Mouse (Mus musculus) limb, embryonic 14.5 days (tissue): ENCODE data around the gene Myo9a. TPM values are rescaled to one million over a fixed set of nuclear protein-coding genes. Genes with fewer than 3 reads are reported as not detected.
A peak's percentile ranks its signal among the peaks of the same experiment; 100 is the strongest.

Source experiments
- ATAC-seq: fragments of 200-750 bp; cut with Nextera tagmentation; 2 replicates; pipeline ENCODE4 v1.8.0; 2017; ENCODE audit warnings: low read depth, moderate number of reproducible peaks, moderate TSS enrichment; ENCODE audit not compliant: low FRiP score
- DNase-seq: peaks from one replicate; pipeline ENCODE4 v3.0.0-alpha.2; 2015; ENCODE audit warnings: low spot score
- H3K27ac ChIP-seq: fragments of 300-500 bp; sonication (generic); replicated peaks from 2 replicates; pipeline ENCODE4 v1.5.1; 2014; ENCODE audit warnings: low read depth, mild to moderate bottlenecking, low read length, moderate library complexity, mixed read lengths
- H3K27me3 ChIP-seq: fragments of 300-500 bp; sonication (generic); 2 replicates; pipeline ENCODE4 v1.6.1; 2014; ENCODE audit warnings: low read length, mixed read lengths; ENCODE audit not compliant: control insufficient read depth, insufficient read depth
- H3K36me3 ChIP-seq: fragments of 300-500 bp; sonication (generic); 2 replicates; pipeline ENCODE4 v1.6.1; 2014; ENCODE audit warnings: mild to moderate bottlenecking, low read length, moderate library complexity, mixed read lengths; ENCODE audit not compliant: control insufficient read depth, insufficient read depth
- H3K4me1 ChIP-seq: fragments of 300-500 bp; sonication (generic); 2 replicates; pipeline ENCODE4 v1.6.1; 2014; ENCODE audit warnings: antibody characterized with exemption, low read length, mixed read lengths; ENCODE audit not compliant: control insufficient read depth, insufficient read depth
- H3K4me2 ChIP-seq: fragments of 300-500 bp; sonication (generic); replicated peaks from 2 replicates; pipeline ENCODE4 v1.6.1; 2014; ENCODE audit warnings: low read depth, mild to moderate bottlenecking, low read length, moderate library complexity; ENCODE audit not compliant: severe bottlenecking
- H3K4me3 ChIP-seq: fragments of 300-500 bp; sonication (generic); replicated peaks from 2 replicates; pipeline ENCODE4 v1.5.1; 2014; ENCODE audit warnings: low read length
- H3K9ac ChIP-seq: fragments of 300-500 bp; sonication (generic); 2 replicates; pipeline ENCODE4 v1.6.1; 2014; ENCODE audit warnings: mild to moderate bottlenecking, low read depth, low read length, moderate library complexity; ENCODE audit not compliant: severe bottlenecking
- H3K9me3 ChIP-seq: fragments of 300-500 bp; sonication (generic); 2 replicates; pipeline ENCODE4 v1.6.1; 2016; ENCODE audit warnings: low read length; ENCODE audit not compliant: control insufficient read depth
- POLR2A ChIP-seq: fragments of 200-500 bp; IDR thresholded peaks from 2 replicates; pipeline ENCODE4 v1.8.0; 2012; ENCODE audit warnings: inconsistent platforms, mild to moderate bottlenecking, moderate library complexity, borderline replicate concordance; ENCODE audit not compliant: insufficient read depth, insufficient read length; ENCODE audit errors: extremely low read depth
- WGBS: fragments of 180-500 bp; shearing (Covaris S2); extraction: QIAGEN DNeasy Blood & Tissue Kit; methylation state at CpG from one replicate; pipeline ENCODE4 v1.1.7; 2014; 5-methylcytosine and 5-hydroxymethylcytosine counted together
- polyA plus RNA-seq, 2 experiments: library from polyadenylated mRNA; depleted of rRNA in 1 of 2; stranded (reverse) in 1 of 2; unstranded in 1 of 2; fragments of >200 nt; fragmentation: Nextera tagmentation in 1 of 2; extraction: Ambion mirVana in 1 of 2; gene quantifications; 2 replicates each; pipeline versions ENCODE4 v1.2.1 to v1.2.3; 2012 to 2014

Gene Myo9a
- polyA plus RNA-seq, 2 experiments = 13.9 to 19.2 TPM

DNA sequence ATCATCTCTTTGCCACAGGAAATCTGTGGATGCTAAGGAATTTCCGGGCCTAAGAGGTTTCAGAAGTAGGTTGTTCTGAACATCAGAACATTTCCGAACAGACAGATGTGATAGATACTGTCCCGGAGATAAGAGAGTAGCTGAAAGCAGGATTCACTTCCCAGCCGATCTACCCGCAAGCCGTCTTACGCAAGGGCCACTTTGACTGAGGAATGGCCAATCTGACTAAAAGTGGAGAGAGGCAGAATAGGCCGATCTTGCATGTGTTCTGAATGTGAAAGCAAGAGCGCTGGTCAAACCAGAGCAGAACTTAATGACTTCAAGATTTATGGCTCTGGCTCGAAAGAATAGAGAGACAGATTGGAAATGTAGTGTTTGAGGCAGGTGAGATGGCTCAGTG lies 25.2 kb upstream of the Myo9a start:
- no peaks in the 10 kb centered on the region for H3K27me3 ChIP-seq
- H3K27ac ChIP-seq = no peak overlapping the region
- no peak for TF ChIP-seq POLR2A
- H3K9me3 ChIP-seq = no peaks in the 10 kb centered on the region
- H3K4me1 ChIP-seq = peaks cover 9% of the 10 kb centered on the region; the same call in 1 of the 2 replicates
- no peak overlapping the region for H3K4me3 ChIP-seq
- DNase-seq (no peak), ATAC-seq (no peak)
- H3K4me2 ChIP-seq = no peak overlapping the region
- H3K9ac ChIP-seq = no peak overlapping the region
- 74% methylated on average over 10 of the region's 10 CpGs for WGBS
- no peaks in the 10 kb centered on the region for H3K36me3 ChIP-seq

DNA sequence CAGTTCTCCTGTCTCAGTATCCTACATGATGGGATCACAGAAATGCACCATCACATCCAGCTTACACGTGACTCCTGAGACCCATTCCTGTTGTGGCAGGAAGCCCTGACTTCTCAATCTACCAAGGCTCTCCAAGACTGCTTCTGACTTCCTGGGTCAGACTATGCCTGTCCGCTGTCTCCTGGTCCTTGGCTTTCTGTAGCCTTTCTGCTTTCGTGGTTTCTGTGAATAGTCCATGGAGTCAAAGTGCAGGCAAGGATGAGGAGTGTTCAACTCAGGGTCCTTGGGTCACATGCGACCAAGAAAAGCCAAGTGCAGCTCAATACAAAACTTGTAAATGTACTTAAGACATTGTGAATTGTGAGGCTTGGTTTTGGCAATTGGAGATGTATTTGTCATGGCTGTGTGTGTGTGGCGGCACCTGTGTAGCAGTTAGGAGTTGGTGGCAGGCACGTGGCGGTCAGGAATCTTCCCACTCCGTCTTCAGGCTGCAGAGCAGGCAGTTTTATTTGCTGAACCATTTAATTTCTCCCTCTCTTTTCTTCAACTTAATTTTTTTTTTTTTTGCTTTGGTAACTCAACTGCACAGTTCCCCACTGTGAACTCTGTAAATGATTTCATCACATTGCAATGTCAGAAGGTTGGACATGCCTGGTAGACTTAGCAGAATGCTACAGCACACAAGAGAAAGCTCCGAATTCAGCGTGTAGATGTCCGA lies 23.0 kb upstream of the Myo9a start:
- H3K4me2 ChIP-seq = no peak overlapping the region
- no peak overlapping the region for H3K4me3 ChIP-seq
- H3K27ac ChIP-seq = no peak overlapping the region
- ATAC-seq (no peak), DNase-seq (no peak)
- no peak for TF ChIP-seq POLR2A
- H3K9me3 ChIP-seq = no peaks in the 10 kb centered on the region
- 73% methylated on average over 11 of the region's 11 CpGs for WGBS
- H3K4me1 ChIP-seq = peaks cover 9% of the 10 kb centered on the region; the same call in 1 of the 2 replicates
- H3K36me3 ChIP-seq = no peaks in the 10 kb centered on the region
- no peak overlapping the region for H3K9ac ChIP-seq
- H3K27me3 ChIP-seq = no peaks in the 10 kb centered on the region

DNA sequence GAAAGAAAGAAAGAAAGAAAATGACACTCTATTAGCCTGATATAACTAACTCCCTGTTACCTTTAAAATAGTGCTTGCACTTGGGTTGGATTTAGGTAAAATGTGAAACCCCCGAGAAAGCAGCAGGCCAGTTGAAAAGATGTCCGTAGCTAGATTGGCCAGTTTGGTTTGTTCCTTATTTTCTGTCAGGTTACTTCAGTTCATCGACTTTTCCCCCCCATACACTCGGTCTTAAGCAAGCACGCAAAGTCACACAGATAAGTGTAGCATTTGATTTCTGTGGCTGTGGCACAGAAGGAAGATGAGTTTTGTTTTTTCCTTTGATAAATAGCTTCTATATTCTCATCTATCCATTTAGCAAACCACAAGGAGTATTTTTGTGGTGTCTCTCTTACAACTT lies 19.6 kb upstream of the Myo9a start:
- Histone ChIP-seq H3K27me3 (no peaks in the 10 kb centered on the region), H3K4me1 (no peaks in the 10 kb centered on the region), H3K9ac (no peak overlapping the region), H3K9me3 (no peaks in the 10 kb centered on the region), H3K27ac (no peak overlapping the region), H3K4me2 (no peak overlapping the region), H3K36me3 (no peaks in the 10 kb centered on the region), H3K4me3 (no peak overlapping the region)
- DNase-seq (no peak), ATAC-seq (no peak)
- TF ChIP-seq POLR2A = no peak
- WGBS = 90% methylated on average over 5 of the region's 5 CpGs

DNA sequence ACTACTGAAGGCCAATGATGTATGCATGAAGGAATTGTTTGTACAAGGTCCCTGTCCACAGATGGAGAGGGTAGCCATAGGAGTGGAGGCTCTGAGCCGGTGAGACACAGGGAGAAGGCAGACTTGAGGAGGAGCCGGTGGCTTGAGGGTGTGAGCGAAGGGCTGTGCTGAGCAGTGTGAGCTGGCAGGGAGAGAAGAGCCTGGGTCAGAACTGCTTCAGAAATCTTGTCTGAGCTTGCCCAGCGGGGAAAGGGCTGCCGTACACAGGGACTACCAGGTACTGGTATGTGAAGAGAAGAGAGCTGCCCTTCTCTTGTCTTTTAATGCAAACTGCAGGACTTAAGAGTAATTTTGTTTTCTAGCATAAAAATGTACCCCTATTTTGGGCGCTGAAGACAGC lies 17.6 kb upstream of the Myo9a start:
- Histone ChIP-seq H3K36me3 (no peaks in the 10 kb centered on the region; the same call in 1 of the 2 replicates), H3K4me3 (no peak overlapping the region), H3K4me1 (no peaks in the 10 kb centered on the region), H3K27ac (0 out of 2 replicates have a peak overlapping the region, but pooled peaks have one; percentile 52), H3K9me3 (no peaks in the 10 kb centered on the region), H3K9ac (no peak overlapping the region), H3K27me3 (no peaks in the 10 kb centered on the region), H3K4me2 (no peak overlapping the region)
- DNase-seq (no peak), ATAC-seq (no peak)
- WGBS = 63% methylated on average over 6 of the region's 6 CpGs
- no peak for TF ChIP-seq POLR2A

DNA sequence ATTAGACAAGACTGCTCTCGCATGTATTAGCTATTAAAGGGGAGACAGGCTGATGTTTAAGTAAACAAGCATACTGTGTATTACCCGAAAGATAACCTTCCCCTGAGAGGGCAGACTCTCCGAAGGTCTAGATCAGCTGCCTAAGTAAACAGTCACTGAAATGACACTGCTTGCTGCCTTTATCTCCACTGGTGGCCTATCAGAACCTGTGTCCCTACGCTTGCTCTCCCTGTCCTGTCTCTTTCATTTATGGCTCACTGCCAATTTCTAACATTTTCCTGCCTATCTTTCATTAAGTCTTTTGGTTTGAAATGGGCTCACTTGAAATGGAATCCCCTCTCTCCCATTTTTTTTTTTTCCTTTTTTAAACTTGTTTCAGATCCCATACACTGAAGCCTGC lies 15.3 kb upstream of the Myo9a start:
- TF ChIP-seq POLR2A = no peak
- ATAC-seq (no peak), DNase-seq (no peak)
- Histone ChIP-seq H3K4me3 (no peak overlapping the region), H3K4me2 (no peak overlapping the region), H3K27me3 (no peaks in the 10 kb centered on the region), H3K27ac (no peak overlapping the region), H3K36me3 (no peaks in the 10 kb centered on the region; the same call in 1 of the 2 replicates), H3K9ac (no peak overlapping the region), H3K9me3 (no peaks in the 10 kb centered on the region), H3K4me1 (no peaks in the 10 kb centered on the region)
- 55% methylated on average over 4 of the region's 4 CpGs for WGBS
